Mouse (Mus musculus): ENCODE data around the gene Rad51d.
"Not testable (repeated sequence)": the region's sequence is repeated elsewhere in the genome, so short reads cannot be mapped to it uniquely, and the experiment has no call there.

Gene Rad51d

GRCm38 (mm10) chr11:82854111-82854510, 36.3 kb downstream of the Rad51d start:
- no peak for DNase-seq

GRCm38 (mm10) chr11:82852958-82853357, 37.5 kb downstream of the Rad51d start:
- no peak for DNase-seq

GRCm38 (mm10) chr11:82852540-82852939, 37.9 kb downstream of the Rad51d start:
- DNase-seq, result no peak

GRCm38 (mm10) chr11:82852115-82852514, 38.3 kb downstream of the Rad51d start:
- no peak for DNase-seq

GRCm38 (mm10) chr11:82850259-82850658, 40.2 kb downstream of the Rad51d start:
- no peak for DNase-seq

- no peak for DNase-seq
Observed at GRCm38 (mm10) chr11:82847571-82848000, 42.8 kb downstream of the Rad51d start.

- no peak for DNase-seq
Observed at GRCm38 (mm10) chr11:82846938-82847337, 43.5 kb downstream of the Rad51d start.

- no peak for DNase-seq
Observed at GRCm38 (mm10) chr11:82846079-82846436, 44.4 kb downstream of the Rad51d start.

- peak; percentile 70 for DNase-seq
Observed at GRCm38 (mm10) chr11:82845415-82846078, 44.9 kb downstream of the Rad51d start.

- no peak for DNase-seq
Observed at GRCm38 (mm10) chr11:82844771-82845414, 45.5 kb downstream of the Rad51d start.

GRCm38 (mm10) chr11:82838511-82838910, 51.9 kb downstream of the Rad51d start:
- no peak for DNase-seq

- no peak for DNase-seq
Observed at GRCm38 (mm10) chr11:82837848-82838247, 52.6 kb downstream of the Rad51d start.

- DNase-seq, result no peak
Observed at GRCm38 (mm10) chr11:82837192-82837591, 53.2 kb downstream of the Rad51d start.

- no peak for DNase-seq
Observed at GRCm38 (mm10) chr11:82835616-82836432, 54.6 kb downstream of the Rad51d start.

GRCm38 (mm10) chr11:82834359-82834758, 56.1 kb downstream of the Rad51d start:
- DNase-seq, result not testable (repeated sequence)

- no peak for DNase-seq
Observed at GRCm38 (mm10) chr11:82833929-82834328, 56.5 kb downstream of the Rad51d start.

- DNase-seq, result not testable (repeated sequence)
Observed at GRCm38 (mm10) chr11:82832402-82832801, 58.0 kb downstream of the Rad51d start.

- DNase-seq, result no peak
Observed at GRCm38 (mm10) chr11:82831008-82831893, 59.2 kb downstream of the Rad51d start.

GRCm38 (mm10) chr11:82826818-82827217, 63.6 kb downstream of the Rad51d start:
- no peak for DNase-seq
